Mouse (Mus musculus): Measurements from ENCODE around the gene Snrpn. TPM values are rescaled to one million over a fixed set of nuclear protein-coding genes. Genes with fewer than 3 reads are reported as not detected.

The Snrpn gene
- polyA plus RNA-seq, 1 experiment from 2014 or later: 1,064 TPM

Other genes with a start within 250 kb of the Snrpn start
- gene Snurf, start 135.2 kb downstream of the Snrpn start, polyA plus RNA-seq (2015; fragmentation: Nextera tagmentation; extraction: Ambion mirVana): 769 and 850 TPM in 2 replicates
- 3.1 and 3.6 TPM in 2 replicates for gene Gm38393, start 135.2 kb downstream of the Snrpn start, polyA plus RNA-seq (2015; fragmentation: Nextera tagmentation; extraction: Ambion mirVana)

Data from midbrain, embryonic 16.5 days (tissue).